Mouse (Mus musculus): ENCODE results near the gene Rala.

GRCm38 (mm10) chr13:17992009-17992408 lies 48.0 kb upstream of the Rala start:
- TF ChIP-seq CTCF (IDR thresholded peaks at IDR 0.05; ENCODE audit: low read depth, low read length) (no peak), POLR2A (IDR thresholded peaks at IDR 0.05; ENCODE audit: insufficient read depth, low read length) (no peak), EP300 (IDR thresholded peaks at IDR 0.05; ENCODE audit: insufficient read depth, low read depth, low read length) (no peak)
